Mouse (Mus musculus) left cerebral cortex, adult 18-20 months (tissue): ENCODE measurements around the gene Fstl4. TPM values are rescaled to one million over a fixed set of nuclear protein-coding genes. Genes with fewer than 3 reads are reported as not detected.

Experiments
- DNase-seq, 2 experiments: peaks; one replicate each; pipeline ENCODE4 v3.0.0; 2021 to 2022; ENCODE audit warnings: low spot score in 2 of 2, mixed read lengths in 1 of 2
- long read RNA-seq, 2 experiments: library from polyadenylated mRNA; stranded (forward); transcript quantifications; one replicate each; pipeline ENCODE4 v2.0.0; 2021
- total RNA-seq, 2 experiments: library from RNA; stranded (reverse); gene quantifications; 2 replicates each; pipeline ENCODE4 v1.2.3; 2021

The Fstl4 gene
- 10 to 100 TPM; 30.0 to 36.2 TPM for total RNA-seq
- long read RNA-seq, experiment 1, full-length matches to known transcripts = 15 of 21 reads
- long read RNA-seq, experiment 1, partial matches to known transcripts = 2 of 21 reads
- long read RNA-seq, experiment 1, other reads (novel, unspliced or antisense) = 4 of 21 reads
- long read RNA-seq, experiment 2, full-length matches to known transcripts = 13 of 20 reads
- long read RNA-seq, experiment 2, partial matches to known transcripts = 0 of 20 reads
- long read RNA-seq, experiment 2, other reads (novel, unspliced or antisense) = 7 of 20 reads

GRCm38 (mm10) chr11:52764461-52764893 is at the start of gene Fstl4:
Fstl4 (plus strand) TSS chr11:52764634.
- peak; percentile 62 to 75 for DNase-seq

DNA sequence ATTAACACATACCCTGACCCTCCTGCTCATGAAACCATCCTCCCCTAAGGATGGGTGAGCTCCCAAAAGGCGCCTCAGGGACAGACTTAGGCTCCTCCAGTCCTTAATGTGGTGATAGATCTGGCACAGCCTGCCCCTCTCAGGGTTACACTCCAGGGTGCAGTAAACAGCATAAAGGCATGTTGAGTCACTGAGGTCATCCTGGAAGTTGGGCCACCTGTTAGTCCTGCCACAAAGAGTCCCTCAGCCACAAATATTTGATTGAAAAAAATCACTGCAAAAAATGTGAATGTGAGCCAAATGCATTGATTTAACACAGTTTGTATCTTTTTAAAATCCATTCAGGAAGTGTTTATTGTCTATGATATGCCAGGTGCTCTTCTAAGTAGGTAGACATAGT is 45.9 kb upstream of the Fstl4 start:
- DNase-seq = no peak

- DNase-seq = no peak
Measured at GRCm38 (mm10) chr11:52721087-52721486, 43.3 kb upstream of the Fstl4 start.

DNA sequence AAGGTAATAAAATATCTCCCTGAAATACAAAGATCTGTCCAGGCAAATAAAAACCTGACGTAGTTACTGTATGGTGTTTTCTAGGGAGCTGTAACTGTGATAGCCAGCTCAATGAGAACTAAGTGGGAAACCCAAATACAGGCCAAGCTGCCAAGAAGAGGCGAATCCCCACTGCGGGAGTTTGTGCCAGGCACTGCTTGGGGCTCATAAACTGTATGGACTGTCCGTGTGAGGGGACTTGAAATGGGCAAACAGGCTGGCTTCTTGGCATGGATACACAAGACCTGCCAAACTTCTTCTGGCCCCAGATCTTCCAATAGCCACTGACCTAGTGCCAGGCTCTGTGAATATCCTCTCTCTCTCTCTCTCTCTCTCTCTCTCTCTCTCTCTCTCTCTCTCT is 41.7 kb upstream of the Fstl4 start:
- DNase-seq = no peak

DNA sequence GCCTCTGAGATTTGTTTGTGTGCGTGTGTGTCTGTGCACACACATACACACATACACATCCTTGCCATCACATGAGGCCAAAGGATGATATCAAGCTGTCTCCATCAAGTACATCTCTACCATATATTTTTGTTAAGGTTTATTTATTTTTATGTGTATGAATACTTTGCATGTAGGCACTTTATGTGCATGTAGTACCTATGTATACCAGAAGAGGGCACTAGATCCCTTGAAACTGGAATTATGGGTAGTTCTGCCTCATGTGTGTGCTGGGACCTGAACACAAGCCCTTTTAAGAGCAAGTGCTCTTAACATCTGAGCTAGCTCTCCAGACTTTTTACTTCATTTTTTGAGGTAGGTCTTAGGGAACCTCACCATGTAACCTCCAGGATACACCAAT is 38.4 kb upstream of the Fstl4 start:
- no peak for DNase-seq

- DNase-seq = no peak
Measured at GRCm38 (mm10) chr11:52728479-52728878, 36.0 kb upstream of the Fstl4 start.

DNA sequence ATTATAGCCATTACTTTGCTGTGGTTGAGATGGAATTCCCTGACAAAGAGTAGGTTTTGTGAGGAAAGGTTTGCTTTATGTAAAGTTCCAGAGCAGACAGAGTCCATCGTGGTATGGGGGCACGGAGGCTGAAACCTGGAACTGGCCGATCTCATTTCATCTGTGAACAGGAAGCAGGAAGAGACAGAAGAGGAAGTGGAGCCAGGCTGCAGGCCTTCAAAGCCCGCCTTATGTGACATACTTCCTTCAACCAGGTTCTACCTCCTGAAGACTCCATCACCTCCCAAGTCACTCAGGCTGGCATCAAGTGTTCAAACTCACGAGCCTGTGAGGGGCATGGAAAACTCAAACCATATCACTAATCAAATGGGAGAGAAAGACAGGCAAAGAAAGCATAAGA is 34.5 kb upstream of the Fstl4 start:
- DNase-seq = no peak

GRCm38 (mm10) chr11:52731979-52732378 is 32.5 kb upstream of the Fstl4 start:
- DNase-seq = no peak

DNA sequence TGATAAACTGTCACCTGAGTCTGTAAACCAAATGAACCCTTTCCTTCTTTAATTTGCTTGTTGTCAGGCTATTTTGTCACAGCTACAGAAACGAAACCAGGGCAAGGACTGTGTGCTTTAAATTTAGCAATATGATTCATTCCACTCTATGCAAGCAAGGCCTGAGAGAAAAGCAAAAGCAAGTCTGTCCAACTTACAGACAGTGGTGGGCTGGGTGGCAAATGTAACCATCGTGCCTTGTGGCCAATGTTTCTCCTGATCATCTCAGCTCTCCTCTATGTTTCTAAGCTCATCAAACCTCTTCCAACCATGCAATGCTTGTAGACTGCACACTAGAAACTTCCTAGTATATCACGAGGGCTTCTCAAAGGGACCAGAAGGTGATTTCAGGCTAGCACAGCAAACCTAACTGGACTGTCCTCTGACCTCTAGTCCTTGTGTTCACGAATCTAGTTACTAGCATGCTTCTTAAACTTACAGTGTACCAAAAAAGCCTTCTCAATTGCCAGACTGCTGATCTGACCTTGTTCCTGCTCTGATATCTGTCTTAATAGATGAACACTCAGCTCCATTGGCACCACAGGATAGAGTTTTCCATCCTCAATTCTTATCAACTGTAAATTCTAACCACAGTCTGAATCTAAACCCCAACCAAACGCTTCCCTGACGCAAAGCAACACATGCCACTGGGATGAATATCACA is 29.8 kb upstream of the Fstl4 start:
- peak; percentile 11 to 40 for DNase-seq

DNA sequence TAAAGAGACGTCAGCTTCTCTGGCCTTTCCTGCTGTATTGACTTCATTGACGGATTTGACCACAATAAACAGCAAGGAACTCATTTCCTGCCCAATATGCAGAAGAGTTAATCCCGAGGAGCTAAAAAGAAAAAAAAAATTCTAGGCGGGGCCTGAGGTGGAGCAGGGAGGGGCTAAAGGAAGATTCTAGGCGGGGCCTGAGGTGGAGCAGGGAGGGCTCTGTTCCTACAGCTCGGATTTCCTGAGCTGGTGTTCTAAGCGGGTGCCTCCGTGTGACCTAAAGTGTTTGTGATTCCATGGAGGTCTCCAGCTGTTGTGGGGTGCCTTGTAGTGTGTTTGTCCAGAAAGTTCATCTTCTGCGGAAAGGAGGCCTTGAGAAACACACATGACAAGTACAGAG is 25.2 kb upstream of the Fstl4 start:
- DNase-seq = no peak

DNA sequence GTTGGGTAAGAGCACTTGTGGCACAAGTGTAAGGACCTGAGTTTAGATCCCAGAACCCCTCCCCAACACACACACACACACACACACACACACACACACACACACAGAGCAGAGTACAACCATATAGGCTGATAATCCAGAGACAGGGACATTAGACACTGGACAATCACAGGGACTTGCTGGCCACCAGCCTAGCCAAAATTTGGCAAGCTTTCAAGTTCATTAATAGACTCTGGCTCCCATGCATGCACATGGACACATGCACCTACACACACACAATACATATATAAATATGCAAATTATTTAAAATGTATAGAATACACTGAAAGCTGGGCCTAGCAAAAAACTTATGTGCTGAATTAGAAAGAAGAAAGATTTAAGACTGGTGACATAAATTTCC is 24.0 kb upstream of the Fstl4 start:
- no peak for DNase-seq

GRCm38 (mm10) chr11:52743956-52744355 is 20.5 kb upstream of the Fstl4 start:
- DNase-seq = no peak

- DNase-seq = no peak
Measured at GRCm38 (mm10) chr11:52744593-52745450, 19.6 kb upstream of the Fstl4 start.

DNA sequence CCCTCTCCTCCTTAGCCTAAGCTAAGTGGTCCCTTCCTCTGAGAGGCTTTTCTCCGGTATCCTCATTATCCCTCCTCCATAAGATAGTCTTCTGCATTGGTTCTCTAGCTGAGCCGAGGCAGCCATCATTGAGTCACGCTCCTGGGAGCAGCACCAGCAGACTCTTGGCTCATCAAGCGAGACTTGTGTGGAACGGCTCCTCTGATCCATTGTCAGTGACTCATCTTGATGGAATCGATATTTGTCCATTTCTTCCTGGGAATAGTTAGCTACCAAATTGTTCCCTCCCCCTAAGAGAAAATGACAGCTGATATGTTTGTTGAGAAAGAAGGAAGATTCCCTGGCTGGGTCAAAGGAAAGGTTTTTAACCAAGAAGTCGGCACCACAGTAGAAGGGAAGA is 17.2 kb upstream of the Fstl4 start:
- no peak for DNase-seq

DNA sequence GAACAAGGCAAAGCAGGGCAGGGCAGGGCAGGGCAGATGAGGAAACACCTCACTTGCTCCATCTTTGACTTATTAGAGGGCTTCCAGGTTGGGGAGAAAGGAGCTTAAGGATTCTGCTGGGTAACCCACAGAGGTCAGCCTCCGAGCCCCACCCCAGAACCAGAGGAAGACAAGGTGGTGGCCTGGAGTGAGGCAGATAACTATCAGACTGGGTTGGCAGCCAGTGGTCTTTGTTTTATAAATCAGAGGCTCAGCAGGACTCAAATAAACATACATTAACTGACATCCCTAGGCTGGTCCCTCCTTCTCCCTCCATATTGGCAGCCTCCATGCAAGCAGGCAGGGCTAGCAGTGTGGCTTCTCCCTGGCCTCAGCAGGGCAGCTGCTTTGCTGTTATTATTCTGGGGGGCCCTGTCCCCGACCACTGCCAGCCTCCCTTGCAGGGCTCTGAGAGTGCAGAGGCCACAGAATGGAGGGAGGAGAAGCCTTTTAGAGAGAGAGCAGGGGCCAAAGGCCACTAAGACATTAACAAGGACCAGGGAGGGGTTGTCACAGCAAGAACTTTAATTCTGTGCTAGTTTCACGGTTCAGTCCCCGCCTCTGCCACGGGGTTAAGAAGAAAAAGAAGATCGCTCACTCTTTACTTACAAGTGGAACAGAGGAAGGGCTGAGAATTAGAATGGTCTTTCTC is 16.5 kb upstream of the Fstl4 start:
- no peak for DNase-seq

DNA sequence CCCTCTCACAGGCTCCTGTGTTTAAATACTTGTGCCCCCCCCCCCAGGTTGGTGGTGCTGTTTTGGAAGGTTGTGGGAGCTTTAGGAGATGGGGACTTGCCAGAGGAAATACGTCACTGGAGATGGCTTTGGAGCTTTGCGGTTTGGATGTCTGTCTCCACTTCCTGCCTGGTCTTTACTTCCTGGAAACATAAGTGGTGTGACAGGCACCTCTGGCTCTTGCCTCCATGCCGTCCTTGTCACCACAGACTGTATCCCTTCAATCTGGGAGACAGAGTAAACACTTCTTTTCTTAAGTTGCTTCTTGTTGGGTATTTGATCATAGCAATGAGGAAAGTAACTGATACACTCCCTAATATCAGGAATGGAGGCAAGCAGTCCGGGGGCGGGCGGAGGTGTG is 14.4 kb upstream of the Fstl4 start:
- DNase-seq = no peak

- DNase-seq = no peak
Measured at GRCm38 (mm10) chr11:52752524-52752923, 11.9 kb upstream of the Fstl4 start.

GRCm38 (mm10) chr11:52753261-52753660 is 11.2 kb upstream of the Fstl4 start:
- DNase-seq = no peak

- DNase-seq = no peak
Measured at GRCm38 (mm10) chr11:52761800-52762199, 2.6 kb upstream of the Fstl4 start.

DNA sequence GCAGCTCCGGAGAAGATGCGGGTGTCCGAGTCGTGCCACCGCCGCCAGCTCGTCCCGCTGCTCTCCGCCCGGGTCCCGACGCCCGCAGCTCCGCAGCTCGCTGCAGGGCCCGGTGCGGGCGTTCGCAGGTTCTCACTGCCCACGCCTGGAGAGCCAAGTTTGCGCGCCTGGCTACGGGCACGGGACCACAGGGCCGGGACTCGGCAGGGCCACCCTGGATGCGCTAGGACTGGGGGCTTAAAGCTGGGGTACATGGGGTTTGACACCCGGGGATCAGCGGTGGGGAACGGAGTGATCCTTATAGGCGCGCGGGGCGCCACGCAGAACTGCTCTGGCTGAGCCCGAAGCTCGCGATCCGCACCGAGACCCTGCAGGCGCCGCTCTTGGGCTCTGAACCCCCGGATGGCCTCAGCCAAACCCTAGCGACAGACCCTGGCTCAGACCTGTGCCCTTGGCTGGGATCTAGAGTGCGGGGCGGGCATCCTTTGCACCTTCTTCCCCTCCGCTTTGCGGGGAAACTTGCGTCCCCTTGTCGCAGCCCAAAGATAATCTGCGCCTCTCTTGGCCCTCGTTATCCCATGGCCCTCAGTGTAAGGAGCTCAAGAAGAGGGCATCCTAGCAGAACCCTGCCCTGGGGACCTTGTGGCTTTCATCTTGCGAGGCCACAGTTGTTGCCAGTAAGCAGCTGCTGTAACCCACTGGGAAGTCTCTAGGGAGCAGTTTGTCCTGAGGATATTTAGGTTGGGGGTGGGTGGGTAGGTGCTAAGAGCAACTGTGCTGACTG is 652 bp downstream of the Fstl4 start:
- peak; percentile 34 to 60 for DNase-seq
